ENCODE assay signal across 9 mouse cellular contexts in the genomic region with DNA sequence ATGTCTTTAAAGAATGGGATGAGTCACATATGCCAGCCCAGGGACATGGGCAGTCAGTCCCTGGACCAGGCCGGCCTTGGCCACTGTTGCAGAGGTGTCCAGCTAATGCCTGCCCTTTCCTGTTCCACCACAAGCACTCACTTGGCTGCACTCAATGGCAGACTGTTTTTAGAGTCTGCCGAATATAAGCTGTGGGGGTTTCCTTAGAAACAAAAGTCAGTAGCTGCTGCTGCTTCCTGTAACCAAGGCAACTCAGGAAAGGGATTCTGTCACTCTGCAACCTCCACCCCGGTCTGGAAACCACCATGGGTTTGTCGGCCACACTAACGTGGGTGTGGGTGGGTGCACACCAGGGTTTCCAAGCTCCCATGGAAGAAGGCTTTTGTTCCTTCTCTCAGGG.
DNase-seq lines count a peak whose midpoint lies in the region; ATAC-seq lines count a peak whose summit lies in the region.
"Had no signal": no experiment of that assay in that cellular context is flagged by ENCODE, and none has a peak within 500 bp of the region (broad histone marks: within the 10 kb centered on the region; RNA-seq: fewer than 3 reads in every experiment).

No protein-coding gene starts in this region.

- 27% methylated on average over 5 of the region's 5 CpGs for WGBS in hindbrain, embryonic 10.5 days
- WGBS in hindbrain, embryonic 11.5 days = 32% methylated on average over 5 of the region's 5 CpGs
- 33% methylated on average over 5 of the region's 5 CpGs for whole genome bisulfite sequencing in heart, embryonic 13.5 days
- 22% methylated on average over 5 of the region's 5 CpGs for WGBS in midbrain, embryonic 16.5 days

- H3K4me1 ChIP-seq in hindbrain, embryonic 10.5 days (replicated peaks) = peaks cover 25% of the 10 kb centered on the region
- H3K4me1 ChIP-seq in hindbrain, embryonic 11.5 days (replicated peaks; ENCODE audit: control insufficient read depth, insufficient read depth, low read length) = peaks cover 4% of the 10 kb centered on the region; the same call in 1 of the 2 replicates
- peaks cover 99% of the 10 kb centered on the region for H3K4me1 ChIP-seq in heart, embryonic 13.5 days
- H3K4me1 ChIP-seq in midbrain, embryonic 16.5 days (ENCODE audit: control insufficient read depth, insufficient read depth, low read length) = peaks cover 17% of the 10 kb centered on the region

- H3K9ac ChIP-seq in hindbrain, embryonic 11.5 days (ENCODE audit: low read depth, low read length) = no peak overlapping the region
- no peak overlapping the region for H3K9ac ChIP-seq in heart, embryonic 13.5 days
- H3K9ac ChIP-seq in midbrain, embryonic 16.5 days (ENCODE audit: low read depth, low read length) = no peak overlapping the region

- DNase-seq in hindbrain, embryonic 10.5 days (ENCODE audit: low spot score) = no peak
- no peak for DNase-seq in hindbrain, embryonic 11.5 days (ENCODE audit: low spot score)
- peak; percentile 82 to 89 for DNase-seq in adrenal gland, postnatal 36 days
- DNase-seq in layer of hippocampus, postnatal 36 days = peak; percentile 60 to 69
- DNase-seq in thymus, postnatal 25 days = peak; percentile 57
- no peak for DNase-seq in cerebellum, adult 11 months

- no peaks in the 10 kb centered on the region for H3K9me3 ChIP-seq in hindbrain, embryonic 10.5 days
- H3K9me3 ChIP-seq in hindbrain, embryonic 11.5 days (ENCODE audit: control insufficient read depth, low read length) = no peaks in the 10 kb centered on the region
- no peaks in the 10 kb centered on the region for H3K9me3 ChIP-seq in heart, embryonic 13.5 days
- H3K9me3 ChIP-seq in midbrain, embryonic 16.5 days (replicated peaks; ENCODE audit: control insufficient read depth, low read length, poor library complexity, severe bottlenecking) = no peaks in the 10 kb centered on the region

- peak overlapping the region; percentile 59; the same call in 1 of the 2 replicates for H3K27ac ChIP-seq in hindbrain, embryonic 10.5 days
- H3K27ac ChIP-seq in hindbrain, embryonic 11.5 days (ENCODE audit: low read depth, low read length) = no peak overlapping the region
- H3K27ac ChIP-seq in heart, embryonic 13.5 days (replicated peaks) = peak overlapping the region; percentile 55
- H3K27ac ChIP-seq in midbrain, embryonic 16.5 days (ENCODE audit: low read length) = peak overlapping the region; percentile 73

- H3K4me2 ChIP-seq in hindbrain, embryonic 11.5 days (replicated peaks; ENCODE audit: low read depth, low read length) = no peak overlapping the region
- H3K4me2 ChIP-seq in heart, embryonic 13.5 days = 0 out of 2 replicates have a peak overlapping the region, but pooled peaks have one; percentile 12
- H3K4me2 ChIP-seq in midbrain, embryonic 16.5 days (ENCODE audit: low read length) = no peak overlapping the region

- no peak overlapping the region for H3K4me3 ChIP-seq in hindbrain, embryonic 10.5 days
- no peak overlapping the region for H3K4me3 ChIP-seq in hindbrain, embryonic 11.5 days (ENCODE audit: low read depth, low read length)
- no peak overlapping the region for H3K4me3 ChIP-seq in heart, embryonic 13.5 days
- no peak overlapping the region for H3K4me3 ChIP-seq in midbrain, embryonic 16.5 days (ENCODE audit: low read depth, low read length)

- H3K36me3 ChIP-seq in hindbrain, embryonic 10.5 days = no peaks in the 10 kb centered on the region
- no peaks in the 10 kb centered on the region for H3K36me3 ChIP-seq in hindbrain, embryonic 11.5 days (ENCODE audit: control insufficient read depth, insufficient read depth, low read length)
- H3K36me3 ChIP-seq in heart, embryonic 13.5 days = peaks cover 7% of the 10 kb centered on the region; the same call in 1 of the 2 replicates
- no peaks in the 10 kb centered on the region for H3K36me3 ChIP-seq in midbrain, embryonic 16.5 days (ENCODE audit: control insufficient read depth, insufficient read depth, low read length)
- H3K36me3 ChIP-seq: G1E had no signal

- ATAC-seq in hindbrain, embryonic 11.5 days (ENCODE audit: low FRiP score) = no peak
- peak; percentile 27; the same call in 1 of the 2 replicates for ATAC-seq in heart, embryonic 13.5 days (ENCODE audit: extremely low read depth, insufficient number of reproducible peaks, low FRiP score, low TSS enrichment)
- peak; percentile 80 for ATAC-seq in midbrain, embryonic 16.5 days

- no peaks in the 10 kb centered on the region for H3K27me3 ChIP-seq in hindbrain, embryonic 10.5 days (ENCODE audit: insufficient read depth, poor library complexity, severe bottlenecking)
- H3K27me3 ChIP-seq in hindbrain, embryonic 11.5 days (ENCODE audit: control insufficient read depth, insufficient read depth, low read length) = no peaks in the 10 kb centered on the region
- H3K27me3 ChIP-seq in heart, embryonic 13.5 days (replicated peaks) = no peaks in the 10 kb centered on the region
- H3K27me3 ChIP-seq in midbrain, embryonic 16.5 days (ENCODE audit: control insufficient read depth, insufficient read depth, low read depth, low read length) = no peaks in the 10 kb centered on the region

Comparison
In these comparisons a context has a peak if more than half of its experiments do, and no peak if none do; other contexts are left out.
1. DNase-seq: peak in adrenal gland, postnatal 36 days (2 of 2), layer of hippocampus, postnatal 36 days (2 of 2) and thymus, postnatal 25 days (single experiment); none in hindbrain, embryonic 10.5 days (single experiment), hindbrain, embryonic 11.5 days (single experiment) and cerebellum, adult 11 months (single experiment).